Comparison of ENCODE assay signal across 14 mouse cellular contexts in genomic region chr7:34327493-34327892, GRCm38 (mm10). TPM values are rescaled to one million over a fixed set of nuclear protein-coding genes. Genes with fewer than 3 reads are reported as not detected.
A peak's percentile ranks its signal among the peaks of the same experiment; 100 is the strongest.
DNase-seq lines count a peak whose midpoint lies in the region; ATAC-seq and TF ChIP-seq lines count a peak whose summit lies in the region.
"Had no signal": no experiment of that assay in that cellular context is flagged by ENCODE, and none has a peak within 500 bp of the region (broad histone marks: within the 10 kb centered on the region; RNA-seq: fewer than 3 reads in every experiment).

No protein-coding gene starts in this region.

- H3K4me2 ChIP-seq in embryonic facial prominence, embryonic 11.5 days (ENCODE audit: low read depth, low read length), result no peak overlapping the region
- H3K4me2 ChIP-seq in CH12.LX (ENCODE audit: insufficient read depth, low read depth, poor library complexity, severe bottlenecking), result no peak overlapping the region
- no peak overlapping the region for H3K4me2 ChIP-seq in intestine, embryonic 16.5 days (ENCODE audit: low read depth, low read length)

- WGBS in embryonic facial prominence, embryonic 11.5 days, result 62% methylated on average over 3 of the region's 3 CpGs
- WGBS in embryonic facial prominence, embryonic 10.5 days, result 67% methylated on average over 3 of the region's 3 CpGs
- 47% methylated on average over 3 of the region's 3 CpGs for WGBS in intestine, embryonic 16.5 days

- no peak for TF ChIP-seq CTCF in CH12.LX (conservative IDR thresholded peaks at IDR 0.05 in 1 of 2, IDR thresholded peaks at IDR 0.05 in 1 of 2; ENCODE audit: low read depth in 2 of 2, low read length in 2 of 2)

- H3K27me3 ChIP-seq in embryonic facial prominence, embryonic 11.5 days (ENCODE audit: control insufficient read depth, insufficient read depth, low read length), result no peaks in the 10 kb centered on the region
- H3K27me3 ChIP-seq in embryonic facial prominence, embryonic 10.5 days (replicated peaks; ENCODE audit: low read depth, poor library complexity, severe bottlenecking), result no peaks in the 10 kb centered on the region
- H3K27me3 ChIP-seq in CH12.LX (replicated peaks), result no peaks in the 10 kb centered on the region
- H3K27me3 ChIP-seq in intestine, embryonic 16.5 days (replicated peaks; ENCODE audit: control insufficient read depth, insufficient read depth, low read length), result no peaks in the 10 kb centered on the region

- no peak for TF ChIP-seq RAD21 in CH12.LX (IDR thresholded peaks at IDR 0.05; ENCODE audit: low read depth, low read length)

- intact Hi-C loops in left cerebral cortex, postnatal 36 days (cut with DNase I), result loop anchor here (5.0 kb wide), 1 partner anchor 50 kb away; no protein-coding TSS in a partner anchor

- H3K27ac ChIP-seq in embryonic facial prominence, embryonic 11.5 days (replicated peaks; ENCODE audit: low read depth, low read length), result no peak overlapping the region
- H3K27ac ChIP-seq in embryonic facial prominence, embryonic 10.5 days (replicated peaks), result no peak overlapping the region
- no peak overlapping the region for H3K27ac ChIP-seq in CH12.LX (ENCODE audit: insufficient read depth, low read depth)
- no peak overlapping the region for H3K27ac ChIP-seq in intestine, embryonic 16.5 days (ENCODE audit: low read length)

- no peaks in the 10 kb centered on the region for H3K4me1 ChIP-seq in embryonic facial prominence, embryonic 11.5 days (ENCODE audit: control insufficient read depth, insufficient read depth, low read length)
- H3K4me1 ChIP-seq in embryonic facial prominence, embryonic 10.5 days, result no peaks in the 10 kb centered on the region
- H3K4me1 ChIP-seq in CH12.LX (ENCODE audit: control insufficient read depth in 1 of 2, insufficient read depth in 2 of 2), result peaks cover 3 to 21% of the 10 kb centered on the region in 2 experiments; a peak in 2 of 4 replicates
- H3K4me1 ChIP-seq in intestine, embryonic 16.5 days (ENCODE audit: control insufficient read depth, insufficient read depth, low read length), result no peaks in the 10 kb centered on the region

- H3K4me3 ChIP-seq in embryonic facial prominence, embryonic 11.5 days (ENCODE audit: low read depth, low read length), result no peak overlapping the region
- no peak overlapping the region for H3K4me3 ChIP-seq in embryonic facial prominence, embryonic 10.5 days
- H3K4me3 ChIP-seq in CH12.LX (replicated peaks in 1 of 3; ENCODE audit: low read depth in 2 of 3, low read length in 2 of 3, poor library complexity in 1 of 3), result no peak overlapping the region
- no peak overlapping the region for H3K4me3 ChIP-seq in intestine, embryonic 16.5 days (ENCODE audit: low read length)

- no peaks in the 10 kb centered on the region for H3K9me3 ChIP-seq in embryonic facial prominence, embryonic 11.5 days (replicated peaks; ENCODE audit: control insufficient read depth, low read length)
- H3K9me3 ChIP-seq in embryonic facial prominence, embryonic 10.5 days, result no peaks in the 10 kb centered on the region
- H3K9me3 ChIP-seq in CH12.LX (replicated peaks; ENCODE audit: low read length), result peaks cover 6% of the 10 kb centered on the region
- peaks cover 5% of the 10 kb centered on the region; the same call in 1 of the 2 replicates for H3K9me3 ChIP-seq in intestine, embryonic 16.5 days (ENCODE audit: control insufficient read depth, low read length)

- in situ Hi-C loops in CH12.LX (cut with MboI; ENCODE audit: low pct_ligation_motif_present, low pct_unique_long_range_greater_than_20kb, low sequenced_read_pairs), result no loop called here

- no peaks in the 10 kb centered on the region for H3K36me3 ChIP-seq in embryonic facial prominence, embryonic 11.5 days (replicated peaks; ENCODE audit: control insufficient read depth, insufficient read depth, low read depth, low read length)
- no peaks in the 10 kb centered on the region for H3K36me3 ChIP-seq in embryonic facial prominence, embryonic 10.5 days (replicated peaks)
- no peaks in the 10 kb centered on the region for H3K36me3 ChIP-seq in CH12.LX (replicated peaks in 1 of 2; ENCODE audit: control insufficient read depth in 1 of 2, insufficient read depth in 1 of 2, low read length in 1 of 2)
- no peaks in the 10 kb centered on the region for H3K36me3 ChIP-seq in intestine, embryonic 16.5 days (ENCODE audit: control insufficient read depth, insufficient read depth, low read length)

- TF ChIP-seq EP300 in CH12.LX (IDR thresholded peaks at IDR 0.05; ENCODE audit: low read length), result no peak

- TF ChIP-seq POLR2A in CH12.LX (IDR thresholded peaks at IDR 0.05; ENCODE audit: low read depth, low read length), result no peak

- DNase-seq in embryonic facial prominence, embryonic 11.5 days (ENCODE audit: low spot score), result peak; percentile 12
- no peak for DNase-seq in embryonic facial prominence, embryonic 10.5 days (ENCODE audit: low spot score)
- DNase-seq in kidney, adult 8-10 months, result peak; percentile 14 to 28
- no peak for DNase-seq in kidney, adult 18-20 months
- no peak for DNase-seq in CH12.LX (ENCODE audit: extremely low read depth)
- DNase-seq in left cerebral cortex, postnatal 36 days (ENCODE audit: low spot score in 2 of 2), result no peak
- DNase-seq: adrenal gland, adult 8-10 months; B cell, adult 2 months; cerebellum, adult 18-20 months; liver; thymus, postnatal 25 days had no signal

- dilution Hi-C loops in CH12.LX (cut with MboI; ENCODE audit: extremely low pct_ligation_motif_present, extremely low pct_unique_long_range_greater_than_20kb, low sequenced_read_pairs), result no loop called here

- H3K79me2 ChIP-seq in CH12.LX (replicated peaks; ENCODE audit: control insufficient read depth, extremely low read depth, insufficient read depth, poor library complexity, severe bottlenecking), result no peaks in the 10 kb centered on the region

- no peak overlapping the region for H3K9ac ChIP-seq in embryonic facial prominence, embryonic 11.5 days (replicated peaks; ENCODE audit: low read length)
- no peak overlapping the region for H3K9ac ChIP-seq in CH12.LX (ENCODE audit: insufficient read depth, low read depth)
- H3K9ac ChIP-seq in intestine, embryonic 16.5 days (ENCODE audit: low read depth, low read length), result no peak overlapping the region

- ATAC-seq in embryonic facial prominence, embryonic 11.5 days (replicated peaks; ENCODE audit: insufficient number of reproducible peaks, low FRiP score, low TSS enrichment, low read depth), result no peak
- ATAC-seq in intestine, embryonic 16.5 days, result peak; percentile 62
- no peak for ATAC-seq in monocyte, adult 5-6 weeks (replicated peaks; ENCODE audit: insufficient number of reproducible peaks, low FRiP score, low TSS enrichment, poor library complexity, severe bottlenecking)
- ATAC-seq: forebrain, embryonic 16.5 days had no signal

TF ChIP-seq in CH12.LX, 34 proteins besides CTCF, POLR2A, EP300 and RAD21:
- TF ChIP-seq SIN3A (IDR thresholded peaks at IDR 0.05; ENCODE audit: low read length) (no peak), USF2 (conservative IDR thresholded peaks at IDR 0.05; ENCODE audit: low read depth, low read length) (no peak), ZKSCAN1 (IDR thresholded peaks at IDR 0.05; ENCODE audit: borderline replicate concordance, low read depth, low read length) (no peak), MEF2A (IDR thresholded peaks at IDR 0.05; ENCODE audit: borderline replicate concordance, low read depth, low read length) (peak; percentile 92), ZMIZ1 (IDR thresholded peaks at IDR 0.05; ENCODE audit: low read depth, low read length) (no peak), JUN (IDR thresholded peaks at IDR 0.05; ENCODE audit: insufficient read depth, low read depth, low read length) (peak; percentile 47)

RNA-seq across cellular contexts. Expression of gene 4931406P16Rik, which starts 14.1 kb away (rescaled TPM):
- 28.6 and 30.6 TPM in 2 replicates for polyA plus RNA-seq in embryonic facial prominence, embryonic 11.5 days (2014; fragmentation: Nextera tagmentation; extraction: Ambion mirVana)
- polyA plus RNA-seq in embryonic facial prominence, embryonic 10.5 days (2016; fragmentation: Nextera tagmentation; extraction: Ambion mirVana), result 27.8 and 30.7 TPM in 2 replicates
- 9.0 and 10.0 TPM in 2 replicates for total RNA-seq in CH12.LX (2012; rRNA removed)
- 11.7 and 11.8 TPM in 2 replicates for total RNA-seq in CH12.LX (2014; rRNA removed)
- polyA plus RNA-seq in CH12.LX (2012; ENCODE audit: insufficient read length, low read depth), result 10.2 and 15.6 TPM in 2 replicates
- polyA plus RNA-seq in intestine, embryonic 16.5 days (2015; fragmentation: Nextera tagmentation; extraction: Ambion mirVana), result 22.7 and 23.5 TPM in 2 replicates
- total RNA-seq in monocyte, adult 5-6 weeks (2017), result 28.1 to 42.2 TPM (median 28.8 TPM) in 3 replicates
- total RNA-seq in left cerebral cortex, postnatal 36 days (2021), result 10 to 100 TPM; 38.6 to 49.4 TPM

Comparison
In these comparisons a context has a peak if more than half of its experiments do, and no peak if none do; other contexts are left out.
1. DNase-seq: peak in embryonic facial prominence, embryonic 11.5 days (single experiment) and kidney, adult 8-10 months (2 of 2); none in embryonic facial prominence, embryonic 10.5 days (single experiment), kidney, adult 18-20 months (single experiment), CH12.LX (single experiment) and left cerebral cortex, postnatal 36 days (0 of 2).